Mouse (Mus musculus): ENCODE results near the gene AC124502.3. TPM values are rescaled to one million over a fixed set of nuclear protein-coding genes. Genes with fewer than 3 reads are reported as not detected.

AC124502.3 gene
- polyA plus RNA-seq, 1 experiment from 2014 or later = not detected

GRCm38 (mm10) chr19:5073518-5073917, 34.8 kb downstream of the AC124502.3 start:
- Histone ChIP-seq H3K9ac (ENCODE audit: low read depth, low read length) (no peak overlapping the region), H3K27ac (ENCODE audit: low read depth, low read length) (no peak overlapping the region), H3K4me2 (replicated peaks; ENCODE audit: low read depth) (peak overlapping the region; percentile 65), H3K27me3 (replicated peaks; ENCODE audit: control insufficient read depth, insufficient read depth, low read length) (peaks cover 17% of the 10 kb centered on the region), H3K4me1 (replicated peaks; ENCODE audit: control insufficient read depth, insufficient read depth, low read length) (no peaks in the 10 kb centered on the region), H3K4me3 (ENCODE audit: low read depth, low read length) (peak overlapping the region; percentile 38; the same call in 1 of the 2 replicates), H3K36me3 (ENCODE audit: control insufficient read depth, insufficient read depth) (no peaks in the 10 kb centered on the region), H3K9me3 (ENCODE audit: control insufficient read depth) (no peaks in the 10 kb centered on the region)
- no peak for ATAC-seq
- WGBS = 18% methylated on average over 5 of the region's 5 CpGs
- TF ChIP-seq CTCF (IDR thresholded peaks at IDR 0.05; ENCODE audit: low read depth) = no peak

GRCm38 (mm10) chr19:5079279-5079678, 40.6 kb downstream of the AC124502.3 start:
- H3K27ac ChIP-seq (ENCODE audit: low read depth, low read length) = no peak overlapping the region
- no peak overlapping the region for H3K4me2 ChIP-seq (replicated peaks; ENCODE audit: low read depth)
- no peaks in the 10 kb centered on the region for H3K9me3 ChIP-seq (ENCODE audit: control insufficient read depth)
- peaks cover 37% of the 10 kb centered on the region for H3K27me3 ChIP-seq (replicated peaks; ENCODE audit: control insufficient read depth, insufficient read depth, low read length)
- WGBS = 100% methylated on average over 1 of the region's 1 CpGs
- H3K36me3 ChIP-seq (ENCODE audit: control insufficient read depth, insufficient read depth) = no peaks in the 10 kb centered on the region
- no peak overlapping the region for H3K4me3 ChIP-seq (ENCODE audit: low read depth, low read length)
- no peaks in the 10 kb centered on the region for H3K4me1 ChIP-seq (replicated peaks; ENCODE audit: control insufficient read depth, insufficient read depth, low read length)
- no peak overlapping the region for H3K9ac ChIP-seq (ENCODE audit: low read depth, low read length)
- ATAC-seq = no peak
- peak; percentile 31; the same call in 1 of the 2 replicates for TF ChIP-seq CTCF (IDR thresholded peaks at IDR 0.05; ENCODE audit: low read depth)

GRCm38 (mm10) chr19:5082005-5082404, 43.3 kb downstream of the AC124502.3 start:
- no peaks in the 10 kb centered on the region for H3K36me3 ChIP-seq (ENCODE audit: control insufficient read depth, insufficient read depth)
- no peak overlapping the region for H3K27ac ChIP-seq (ENCODE audit: low read depth, low read length)
- no peak overlapping the region for H3K4me3 ChIP-seq (ENCODE audit: low read depth, low read length)
- no peak for TF ChIP-seq CTCF (IDR thresholded peaks at IDR 0.05; ENCODE audit: low read depth)
- H3K9ac ChIP-seq (ENCODE audit: low read depth, low read length) = no peak overlapping the region
- H3K4me1 ChIP-seq (replicated peaks; ENCODE audit: control insufficient read depth, insufficient read depth, low read length) = no peaks in the 10 kb centered on the region
- 57% methylated on average over 18 of the region's 18 CpGs for WGBS
- ATAC-seq = no peak
- H3K4me2 ChIP-seq (replicated peaks; ENCODE audit: low read depth) = no peak overlapping the region
- H3K9me3 ChIP-seq (ENCODE audit: control insufficient read depth) = no peaks in the 10 kb centered on the region
- H3K27me3 ChIP-seq (replicated peaks; ENCODE audit: control insufficient read depth, insufficient read depth, low read length) = peaks cover 58% of the 10 kb centered on the region

- TF ChIP-seq CTCF (IDR thresholded peaks at IDR 0.05; ENCODE audit: low read depth) = no peak
- ATAC-seq = no peak
- WGBS = 58% methylated on average over 24 of the region's 24 CpGs
- H3K9ac ChIP-seq (ENCODE audit: low read depth, low read length) = no peak overlapping the region
- H3K4me1 ChIP-seq (replicated peaks; ENCODE audit: control insufficient read depth, insufficient read depth, low read length) = 0 out of 2 replicates have a peak, but pooled peaks cover 4% of the 10 kb centered on the region
- no peak overlapping the region for H3K4me3 ChIP-seq (ENCODE audit: low read depth, low read length)
- no peak overlapping the region for H3K27ac ChIP-seq (ENCODE audit: low read depth, low read length)
- no peaks in the 10 kb centered on the region for H3K9me3 ChIP-seq (ENCODE audit: control insufficient read depth)
- H3K4me2 ChIP-seq (replicated peaks; ENCODE audit: low read depth) = no peak overlapping the region
- H3K36me3 ChIP-seq (ENCODE audit: control insufficient read depth, insufficient read depth) = no peaks in the 10 kb centered on the region
- peaks cover 58% of the 10 kb centered on the region for H3K27me3 ChIP-seq (replicated peaks; ENCODE audit: control insufficient read depth, insufficient read depth, low read length)
Measured at GRCm38 (mm10) chr19:5082596-5082995, 43.9 kb downstream of the AC124502.3 start.

GRCm38 (mm10) chr19:5083961-5084833, 45.5 kb downstream of the AC124502.3 start:
- peak overlapping the region; percentile 53; the same call in 1 of the 2 replicates for H3K4me3 ChIP-seq (ENCODE audit: low read depth, low read length)
- H3K36me3 ChIP-seq (ENCODE audit: control insufficient read depth, insufficient read depth) = no peaks in the 10 kb centered on the region
- H3K27me3 ChIP-seq (replicated peaks; ENCODE audit: control insufficient read depth, insufficient read depth, low read length) = peaks cover 58% of the 10 kb centered on the region
- no peak for ATAC-seq
- no peak overlapping the region for H3K9ac ChIP-seq (ENCODE audit: low read depth, low read length)
- no peak for TF ChIP-seq CTCF (IDR thresholded peaks at IDR 0.05; ENCODE audit: low read depth)
- H3K9me3 ChIP-seq (ENCODE audit: control insufficient read depth) = no peaks in the 10 kb centered on the region
- peaks cover 5% of the 10 kb centered on the region; the same call in 1 of the 2 replicates for H3K4me1 ChIP-seq (replicated peaks; ENCODE audit: control insufficient read depth, insufficient read depth, low read length)
- peak overlapping the region; percentile 84 for H3K4me2 ChIP-seq (replicated peaks; ENCODE audit: low read depth)
- 64% methylated on average over 3 of the region's 3 CpGs for WGBS
- no peak overlapping the region for H3K27ac ChIP-seq (ENCODE audit: low read depth, low read length)

GRCm38 (mm10) chr19:5084834-5085144, 46.1 kb downstream of the AC124502.3 start:
- peaks cover 57% of the 10 kb centered on the region for H3K27me3 ChIP-seq (replicated peaks; ENCODE audit: control insufficient read depth, insufficient read depth, low read length)
- H3K9me3 ChIP-seq (ENCODE audit: control insufficient read depth) = no peaks in the 10 kb centered on the region
- peak overlapping the region; percentile 84 for H3K4me2 ChIP-seq (replicated peaks; ENCODE audit: low read depth)
- peaks cover 4% of the 10 kb centered on the region for H3K36me3 ChIP-seq (ENCODE audit: control insufficient read depth, insufficient read depth)
- peak overlapping the region; percentile 53 for H3K4me3 ChIP-seq (ENCODE audit: low read depth, low read length)
- no peak for ATAC-seq
- 3% methylated on average over 14 of the region's 15 CpGs for whole genome bisulfite sequencing
- H3K4me1 ChIP-seq (replicated peaks; ENCODE audit: control insufficient read depth, insufficient read depth, low read length) = peaks cover 8% of the 10 kb centered on the region; the same call in 1 of the 2 replicates
- TF ChIP-seq CTCF (IDR thresholded peaks at IDR 0.05; ENCODE audit: low read depth) = no peak
- no peak overlapping the region for H3K9ac ChIP-seq (ENCODE audit: low read depth, low read length)
- H3K27ac ChIP-seq (ENCODE audit: low read depth, low read length) = no peak overlapping the region
